Mouse (Mus musculus) heart, embryonic 14.5 days (tissue): ENCODE results near the gene Epb41. TPM values are rescaled to one million over a fixed set of nuclear protein-coding genes. Genes with fewer than 3 reads are reported as not detected.
A peak's percentile ranks its signal among the peaks of the same experiment; 100 is the strongest.

Source experiments
- ATAC-seq: fragments of 200-750 bp; cut with Nextera tagmentation; 2 replicates; pipeline ENCODE4 v1.8.0; 2017; ENCODE audit warnings: low read depth, moderate TSS enrichment; ENCODE audit not compliant: insufficient number of reproducible peaks, insufficient read depth, low FRiP score
- H3K27ac ChIP-seq, 2 experiments: fragments of 200-500 bp in 1 of 2; fragments of 300-500 bp in 1 of 2; sonication (generic) in 1 of 2; replicated peaks in 1 of 2; 2 replicates each; pipeline ENCODE4 v1.5.1; 2012 to 2014; ENCODE audit warnings: low read depth in 2 of 2, low read length in 2 of 2, control low read depth in 1 of 2, mild to moderate bottlenecking in 1 of 2, mixed read lengths in 1 of 2; ENCODE audit not compliant: control insufficient read depth in 1 of 2, insufficient read depth in 1 of 2
- H3K27me3 ChIP-seq: fragments of 300-500 bp; sonication (generic); 2 replicates; pipeline ENCODE4 v1.6.1; 2014; ENCODE audit warnings: mild to moderate bottlenecking, low read length, control low read depth; ENCODE audit not compliant: control insufficient read depth, insufficient read depth
- H3K36me3 ChIP-seq: fragments of 300-500 bp; sonication (generic); 2 replicates; pipeline ENCODE4 v1.6.1; 2014; ENCODE audit warnings: mild to moderate bottlenecking, control low read depth, low read length, mixed read lengths; ENCODE audit not compliant: control insufficient read depth, insufficient read depth
- H3K4me1 ChIP-seq, 2 experiments: fragments of 200-500 bp in 1 of 2; fragments of 300-500 bp in 1 of 2; sonication (generic) in 1 of 2; 2 replicates each; pipeline ENCODE4 v1.6.1; 2012 to 2014; ENCODE audit warnings: low read length in 2 of 2, control low read depth in 1 of 2, mixed read lengths in 1 of 2; ENCODE audit not compliant: control insufficient read depth in 2 of 2, insufficient read depth in 2 of 2
- H3K4me2 ChIP-seq: fragments of 300-500 bp; sonication (generic); 2 replicates; pipeline ENCODE4 v1.6.1; 2014; ENCODE audit warnings: mild to moderate bottlenecking, low read length
- H3K4me3 ChIP-seq, 2 experiments: fragments of 200-500 bp in 1 of 2; fragments of 300-500 bp in 1 of 2; sonication (generic) in 1 of 2; 2 replicates each; pipeline ENCODE4 v1.5.1; 2012 to 2014; ENCODE audit warnings: low read length in 2 of 2, mild to moderate bottlenecking in 2 of 2, control low read depth in 1 of 2, low read depth in 1 of 2, moderate library complexity in 1 of 2; ENCODE audit not compliant: control insufficient read depth in 1 of 2, insufficient read depth in 1 of 2
- H3K9ac ChIP-seq: fragments of 300-500 bp; sonication (generic); 2 replicates; pipeline ENCODE4 v1.6.1; 2014; ENCODE audit warnings: mild to moderate bottlenecking, low read length
- H3K9me3 ChIP-seq: fragments of 300-500 bp; sonication (generic); 2 replicates; pipeline ENCODE4 v1.6.1; 2016; ENCODE audit warnings: low read length, control low read depth; ENCODE audit not compliant: control insufficient read depth
- WGBS: fragments of 180-500 bp; shearing (Covaris S2); extraction: QIAGEN DNeasy Blood & Tissue Kit; methylation state at CpG from one replicate; pipeline ENCODE4 v1.1.7; 2014; 5-methylcytosine and 5-hydroxymethylcytosine counted together
- polyA plus RNA-seq: library from polyadenylated mRNA; unstranded; fragments of >200 nt; fragmentation: Nextera tagmentation; extraction: Ambion mirVana; gene quantifications from 2 replicates; pipeline ENCODE4 v1.2.1, GENCODE M21; 2014

Epb41 gene
- polyA plus RNA-seq, 1 experiment from 2014 or later: 45.7 TPM

DNA sequence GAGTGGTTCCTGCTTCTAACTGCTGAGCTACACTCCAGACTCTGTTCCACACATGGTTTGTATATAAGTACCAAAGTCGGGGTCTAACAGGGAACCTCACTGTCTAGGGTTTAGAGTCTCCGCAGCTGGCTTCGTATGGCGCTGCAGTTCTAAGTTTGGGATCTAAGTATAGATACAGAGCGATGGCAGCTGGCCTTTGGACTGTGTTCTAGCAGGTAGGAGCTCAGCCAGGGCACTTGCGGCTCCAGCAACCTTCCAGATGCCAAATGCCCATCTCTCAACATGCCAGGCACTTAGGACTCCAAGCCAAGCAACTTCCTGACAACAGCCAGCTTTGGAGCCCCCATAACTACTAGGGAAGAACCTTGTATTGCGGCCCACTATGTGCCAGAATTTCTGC is 33.1 kb upstream of the Epb41 start:
- 85% methylated on average over 7 of the region's 7 CpGs for WGBS
- Histone ChIP-seq H3K27me3 (peaks cover 3% of the 10 kb centered on the region; the same call in 1 of the 2 replicates), H3K27ac (no peak overlapping the region), H3K4me3 (no peak overlapping the region), H3K4me2 (no peak overlapping the region), H3K9ac (no peak overlapping the region), H3K36me3 (no peaks in the 10 kb centered on the region), H3K9me3 (no peaks in the 10 kb centered on the region), H3K4me1 (peaks cover 0 to 2% of the 10 kb centered on the region in 2 experiments; a peak in 1 of 4 replicates)
- no peak for ATAC-seq

DNA sequence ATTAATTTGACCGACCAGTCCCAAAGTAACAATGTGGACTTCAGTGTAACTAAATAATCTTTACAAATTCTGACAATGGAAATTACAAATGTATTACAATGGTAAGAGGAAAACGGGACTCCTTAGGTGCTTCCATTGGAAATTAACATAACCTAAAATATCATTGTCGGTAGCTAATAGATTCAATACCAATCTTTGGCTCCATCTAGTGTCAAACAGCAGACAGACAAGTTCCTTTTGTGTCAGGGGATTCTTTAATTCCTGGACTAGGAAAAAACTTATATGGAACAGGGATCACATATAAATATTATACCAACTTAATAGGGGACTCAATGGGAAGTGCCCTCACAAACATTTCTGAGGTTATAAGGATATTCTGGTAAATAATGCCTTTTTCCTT is 26.0 kb upstream of the Epb41 start:
- no peak for ATAC-seq
- Histone ChIP-seq H3K4me2 (no peak overlapping the region), H3K27me3 (no peaks in the 10 kb centered on the region), H3K4me1 (peaks cover 5 to 8% of the 10 kb centered on the region in 2 experiments), H3K9ac (no peak overlapping the region), H3K36me3 (no peaks in the 10 kb centered on the region), H3K9me3 (no peaks in the 10 kb centered on the region), H3K4me3 (no peak overlapping the region), H3K27ac (no peak overlapping the region)
- WGBS: 46% methylated on average over 3 of the region's 3 CpGs

DNA sequence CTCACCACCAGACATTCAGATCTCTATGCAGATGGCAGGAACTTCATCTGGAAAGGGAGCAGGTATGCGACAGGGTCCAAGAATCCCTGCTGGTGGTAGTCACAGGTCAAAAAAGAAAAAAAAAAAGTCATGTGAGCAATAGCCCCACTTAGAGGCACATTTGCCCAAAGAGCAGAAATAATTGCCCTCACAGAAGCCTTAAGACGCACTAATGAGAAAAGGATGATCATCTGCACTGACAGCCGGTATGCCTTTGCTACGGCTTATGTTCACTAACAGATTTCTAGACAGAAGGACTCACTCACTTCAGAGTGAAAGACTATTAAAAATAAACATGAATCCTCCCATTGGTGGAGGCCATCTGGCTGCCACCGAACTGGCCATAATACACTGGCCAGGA is 24.4 kb upstream of the Epb41 start:
- Histone ChIP-seq H3K4me3 (no peak overlapping the region), H3K4me2 (no peak overlapping the region), H3K36me3 (no peaks in the 10 kb centered on the region), H3K9ac (no peak overlapping the region), H3K27me3 (no peaks in the 10 kb centered on the region), H3K9me3 (no peaks in the 10 kb centered on the region), H3K4me1 (peaks cover 5 to 8% of the 10 kb centered on the region in 2 experiments), H3K27ac (peak overlapping the region in 1 of 2 experiments; percentile 14; a peak in 1 of 4 replicates)
- no peak for ATAC-seq
- 61% methylated on average over 5 of the region's 5 CpGs for WGBS

DNA sequence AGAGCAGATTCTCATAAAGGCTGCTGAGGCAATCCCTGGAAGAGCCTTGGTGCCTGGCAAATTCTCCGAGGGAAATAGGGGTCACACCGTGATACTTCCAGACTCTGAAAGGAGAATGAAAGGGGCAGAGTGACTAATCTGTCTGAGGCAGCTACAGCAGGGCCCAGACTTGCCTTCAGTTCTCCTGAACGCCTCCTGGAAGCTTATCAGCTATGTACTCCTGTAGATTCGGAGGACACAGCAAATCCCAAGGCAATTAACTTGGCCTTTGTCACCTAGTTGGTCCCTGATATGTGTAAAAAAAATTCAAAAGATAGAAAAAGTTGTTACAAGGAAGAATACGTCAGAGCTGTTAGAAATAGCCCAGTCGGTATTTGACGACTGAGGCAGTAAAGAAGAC is 19.9 kb upstream of the Epb41 start:
- Histone ChIP-seq H3K9ac (no peak overlapping the region), H3K27ac (no peak overlapping the region), H3K27me3 (no peaks in the 10 kb centered on the region), H3K9me3 (no peaks in the 10 kb centered on the region), H3K36me3 (no peaks in the 10 kb centered on the region), H3K4me1 (peaks cover 5 to 8% of the 10 kb centered on the region in 2 experiments), H3K4me2 (no peak overlapping the region), H3K4me3 (no peak overlapping the region)
- no peak for ATAC-seq
- WGBS: 53% methylated on average over 7 of the region's 7 CpGs

DNA sequence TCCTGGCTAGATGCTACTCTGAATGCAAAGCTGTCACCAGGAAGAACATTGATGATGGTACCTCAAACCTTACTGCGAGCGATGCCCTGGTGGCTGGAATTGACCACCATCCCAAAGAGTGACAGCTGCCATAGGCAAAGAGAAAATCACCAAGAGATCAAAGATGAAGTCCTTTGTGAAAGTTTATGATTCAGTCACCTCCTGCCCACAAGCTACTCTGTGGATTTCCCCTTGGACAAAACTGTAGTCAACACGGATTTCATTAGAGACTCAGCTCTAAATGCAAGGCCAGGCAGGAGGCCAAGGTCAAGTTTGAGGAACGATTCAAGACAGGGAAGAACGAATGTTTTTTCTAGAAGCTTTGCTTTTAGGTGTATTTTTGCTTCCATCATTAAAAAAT is 18.8 kb upstream of the Epb41 start:
- Histone ChIP-seq H3K27me3 (no peaks in the 10 kb centered on the region), H3K36me3 (no peaks in the 10 kb centered on the region), H3K4me2 (no peak overlapping the region), H3K27ac (no peak overlapping the region), H3K4me1 (no peaks in the 10 kb centered on the region), H3K9ac (no peak overlapping the region), H3K9me3 (no peaks in the 10 kb centered on the region), H3K4me3 (no peak overlapping the region)
- no peak for ATAC-seq
- 88% methylated on average over 5 of the region's 5 CpGs for WGBS

DNA sequence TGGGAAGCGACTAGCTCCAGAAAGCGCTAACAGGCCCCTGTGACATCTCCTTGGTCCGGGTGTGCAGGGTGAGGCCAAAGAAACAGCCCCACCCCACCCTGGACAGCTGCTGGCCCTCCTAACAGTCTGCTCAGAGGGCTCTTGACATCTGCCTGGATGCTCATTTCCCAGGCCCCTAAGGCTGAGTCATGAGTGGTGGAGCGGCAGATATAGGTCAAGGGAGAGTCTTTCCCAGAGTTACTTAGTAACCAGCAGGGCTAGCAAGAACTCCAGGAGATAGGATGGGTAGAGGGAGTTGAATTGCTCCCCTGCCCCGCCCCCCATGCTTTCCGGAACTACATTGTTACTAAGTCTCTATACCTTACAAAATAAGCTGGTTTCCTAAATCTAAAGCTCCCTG is 18.0 kb upstream of the Epb41 start:
- Histone ChIP-seq H3K36me3 (no peaks in the 10 kb centered on the region), H3K4me3 (no peak overlapping the region), H3K27ac (no peak overlapping the region), H3K9me3 (no peaks in the 10 kb centered on the region), H3K9ac (no peak overlapping the region), H3K4me1 (no peaks in the 10 kb centered on the region), H3K4me2 (no peak overlapping the region), H3K27me3 (no peaks in the 10 kb centered on the region)
- no peak for ATAC-seq
- 63% methylated on average over 6 of the region's 6 CpGs for WGBS

DNA sequence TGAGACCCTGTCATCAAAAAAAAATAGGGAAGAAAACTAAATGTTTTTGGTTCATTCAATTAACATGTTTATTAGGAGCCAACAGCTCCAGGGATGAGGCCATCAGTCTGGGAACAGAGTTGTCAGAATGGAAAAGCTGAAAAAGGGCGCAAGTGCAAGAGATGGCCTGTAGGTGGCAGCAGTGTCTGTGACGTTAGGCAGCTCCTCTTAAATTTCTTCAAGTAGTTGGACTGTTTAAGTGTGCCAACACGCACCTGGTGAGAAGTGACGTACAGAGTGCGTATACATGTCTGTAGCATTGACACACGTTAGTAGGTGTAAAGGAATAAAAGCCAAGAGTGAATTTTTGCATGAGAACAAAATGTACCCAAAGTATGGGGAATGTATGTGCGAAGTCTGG is 13.8 kb upstream of the Epb41 start:
- no peak for ATAC-seq
- WGBS: 17% methylated on average over 7 of the region's 7 CpGs
- Histone ChIP-seq H3K27me3 (no peaks in the 10 kb centered on the region), H3K4me2 (no peak overlapping the region), H3K4me1 (no peaks in the 10 kb centered on the region), H3K27ac (no peak overlapping the region), H3K9ac (no peak overlapping the region), H3K36me3 (no peaks in the 10 kb centered on the region), H3K9me3 (no peaks in the 10 kb centered on the region), H3K4me3 (no peak overlapping the region)

DNA sequence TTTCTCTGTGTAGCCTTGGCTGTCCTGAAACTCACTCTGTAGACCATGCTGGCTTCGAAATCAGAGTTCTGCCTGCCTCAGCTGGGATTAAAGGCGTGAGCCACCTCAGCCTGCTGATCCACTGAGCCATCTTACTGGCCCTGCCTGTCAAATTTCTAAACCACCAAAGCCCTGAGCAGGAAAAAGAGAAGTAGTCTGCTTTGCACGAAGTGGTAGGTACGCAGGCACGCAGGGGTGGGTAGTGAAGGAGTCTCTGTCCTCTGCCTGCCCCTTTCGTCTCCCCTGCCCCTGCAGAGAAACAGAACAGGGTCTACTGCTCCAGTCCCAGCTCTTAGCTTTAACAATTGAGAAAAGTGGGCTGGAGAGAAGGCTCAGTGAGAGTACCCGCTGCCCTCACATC is 10.0 kb upstream of the Epb41 start:
- no peaks in the 10 kb centered on the region for H3K9me3 ChIP-seq
- H3K36me3 ChIP-seq: no peaks in the 10 kb centered on the region
- H3K27me3 ChIP-seq: no peaks in the 10 kb centered on the region
- H3K4me2 ChIP-seq: no peak overlapping the region
- H3K4me3 ChIP-seq: no peak overlapping the region
- WGBS: 89% methylated on average over 7 of the region's 7 CpGs
- no peak overlapping the region for H3K9ac ChIP-seq
- no peaks in the 10 kb centered on the region; a peak in 1 of 4 replicates for H3K4me1 ChIP-seq
- no peak overlapping the region for H3K27ac ChIP-seq
- ATAC-seq: no peak
